Mouse (Mus musculus) neural tube, embryonic 11.5 days (tissue): Measurements from ENCODE around the gene Mcts2. TPM values are rescaled to one million over a fixed set of nuclear protein-coding genes. Genes with fewer than 3 reads are reported as not detected.

ENCODE experiments used
- ATAC-seq: fragments of 200-750 bp; cut with Nextera tagmentation; 2 replicates; pipeline ENCODE4 v1.8.0; 2017; ENCODE audit warnings: moderate number of reproducible peaks, mild to moderate bottlenecking, moderate TSS enrichment, moderate library complexity; ENCODE audit not compliant: insufficient read depth, low FRiP score, low TSS enrichment
- DNase-seq: peaks from one replicate; pipeline ENCODE4 v3.0.0-alpha.2; 2015; ENCODE audit warnings: low spot score
- H3K27ac ChIP-seq: fragments of 300-500 bp; sonication (generic); 2 replicates; pipeline ENCODE4 v1.5.1; 2014; ENCODE audit warnings: low read depth, mild to moderate bottlenecking, low read length
- H3K27me3 ChIP-seq: fragments of 300-500 bp; sonication (generic); 2 replicates; pipeline ENCODE4 v1.6.1; 2014; ENCODE audit warnings: mild to moderate bottlenecking, low read length, mixed read lengths; ENCODE audit not compliant: control insufficient read depth, insufficient read depth
- H3K36me3 ChIP-seq: fragments of 300-500 bp; sonication (generic); 2 replicates; pipeline ENCODE4 v1.6.1; 2014; ENCODE audit warnings: mild to moderate bottlenecking, low read length, moderate library complexity, mixed read lengths; ENCODE audit not compliant: control insufficient read depth, insufficient read depth
- H3K4me1 ChIP-seq: fragments of 300-500 bp; sonication (generic); 2 replicates; pipeline ENCODE4 v1.6.1; 2014; ENCODE audit warnings: low read length, mixed read lengths; ENCODE audit not compliant: control insufficient read depth, insufficient read depth
- H3K4me2 ChIP-seq: fragments of 300-500 bp; sonication (generic); 2 replicates; pipeline ENCODE4 v1.6.1; 2014; ENCODE audit warnings: low read depth, mild to moderate bottlenecking, moderate library complexity
- H3K4me3 ChIP-seq: fragments of 300-500 bp; sonication (generic); 2 replicates; pipeline ENCODE4 v1.5.1; 2014; ENCODE audit warnings: low read depth, low read length
- H3K9ac ChIP-seq: fragments of 300-500 bp; sonication (generic); 2 replicates; pipeline ENCODE4 v1.6.1; 2014; ENCODE audit warnings: mild to moderate bottlenecking, low read length
- H3K9me3 ChIP-seq: fragments of 300-500 bp; sonication (generic); 2 replicates; pipeline ENCODE4 v1.6.1; 2016; ENCODE audit warnings: low read length; ENCODE audit not compliant: control insufficient read depth
- WGBS: fragments of 180-500 bp; shearing (Covaris S2); extraction: QIAGEN DNeasy Blood & Tissue Kit; methylation state at CpG from one replicate; pipeline ENCODE4 v1.1.7; 2014; 5-methylcytosine and 5-hydroxymethylcytosine counted together
- polyA plus RNA-seq: library from polyadenylated mRNA; unstranded; fragments of >200 nt; fragmentation: Nextera tagmentation; extraction: Ambion mirVana; gene quantifications from 2 replicates; pipeline ENCODE4 v1.2.1, GENCODE M21; 2014

The Mcts2 gene
- polyA plus RNA-seq, result 39.1 and 40.6 TPM in 2 replicates

DNA sequence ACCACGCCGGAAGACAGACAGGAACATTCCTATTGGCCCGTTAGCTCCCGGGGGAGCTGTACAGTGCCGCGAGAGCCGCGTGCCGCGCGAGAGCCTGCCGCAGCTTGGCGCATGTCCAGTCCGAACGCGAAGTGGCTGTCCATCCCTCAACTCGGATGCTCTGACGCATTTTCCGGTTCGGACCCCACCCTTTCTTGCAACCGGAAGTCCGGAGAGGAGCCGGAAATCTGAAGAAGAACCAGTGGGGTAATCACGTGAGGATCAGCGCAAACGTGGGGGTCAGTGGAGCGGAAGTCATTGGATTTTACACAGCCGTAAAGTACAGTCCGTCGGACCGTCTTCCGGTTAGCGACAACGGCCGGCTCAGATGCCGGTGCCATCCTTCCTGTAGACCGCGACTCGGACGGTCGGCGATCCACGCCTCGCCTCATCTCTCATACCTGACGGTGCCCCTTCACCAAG lies at the start of gene Mcts2:
Gene Mcts2, plus strand, starts transcription at position 230 of the 462 bp plus-strand sequence.
- 0 out of 2 replicates have a peak within 1 kb of the TSS, but pooled peaks have one; percentile 30 for H3K27ac ChIP-seq

DNA sequence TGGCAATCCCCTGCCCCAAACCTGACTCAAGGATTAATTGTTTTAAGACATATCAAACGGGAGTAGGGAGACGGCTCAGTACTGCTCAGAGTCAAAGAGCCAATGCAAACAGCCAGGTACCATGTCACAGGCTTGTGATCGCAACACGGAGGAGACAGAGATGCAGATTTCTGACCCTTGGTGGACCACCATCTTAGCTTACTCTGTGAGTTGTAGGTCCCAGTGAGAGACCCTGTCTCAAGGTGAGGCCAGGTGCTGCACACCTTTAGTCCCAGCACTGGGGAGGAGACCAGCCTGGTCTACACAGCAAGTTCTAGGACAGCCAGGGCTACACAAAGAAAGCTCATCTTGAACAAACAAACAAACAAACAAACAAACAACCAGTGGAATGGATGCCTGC lies 49.5 kb upstream of the Mcts2 start:
- no peaks in the 10 kb centered on the region for H3K27me3 ChIP-seq
- H3K9ac ChIP-seq, result no peak overlapping the region
- H3K36me3 ChIP-seq, result no peaks in the 10 kb centered on the region
- DNase-seq (no peak), ATAC-seq (no peak)
- H3K4me3 ChIP-seq, result no peak overlapping the region
- 85% methylated on average over 4 of the region's 4 CpGs for WGBS
- no peak overlapping the region for H3K4me2 ChIP-seq
- no peaks in the 10 kb centered on the region for H3K9me3 ChIP-seq
- no peak overlapping the region for H3K27ac ChIP-seq
- 0 out of 2 replicates have a peak, but pooled peaks cover 6% of the 10 kb centered on the region for H3K4me1 ChIP-seq

More for the DNA sequence above, at the start of gene Mcts2:
- ATAC-seq, result peak; percentile 96
- Histone ChIP-seq H3K27me3 (no peaks in the 10 kb centered on the region), H3K4me2 (peak within 1 kb of the TSS; percentile 60), H3K9ac (peak within 1 kb of the TSS; percentile 47), H3K4me1 (0 out of 2 replicates have a peak, but pooled peaks cover 3% of the 10 kb centered on the region), H3K4me3 (peak within 1 kb of the TSS; percentile 40), H3K36me3 (peaks cover 41% of the 10 kb centered on the region), H3K9me3 (no peaks in the 10 kb centered on the region)
- DNase-seq, result peak; percentile 92
- WGBS, result 53% methylated on average over 45 of the region's 45 CpGs

- Histone ChIP-seq H3K27ac (no peak overlapping the region), H3K4me3 (no peak overlapping the region), H3K36me3 (no peaks in the 10 kb centered on the region), H3K4me1 (0 out of 2 replicates have a peak, but pooled peaks cover 6% of the 10 kb centered on the region), H3K4me2 (no peak overlapping the region), H3K9me3 (no peaks in the 10 kb centered on the region), H3K27me3 (no peaks in the 10 kb centered on the region), H3K9ac (no peak overlapping the region)
- DNase-seq, result no peak
- WGBS, result 64% methylated on average over 6 of the region's 6 CpGs
- no peak for ATAC-seq
Observed at GRCm38 (mm10) chr2:152638865-152639264, 48.0 kb upstream of the Mcts2 start.

DNA sequence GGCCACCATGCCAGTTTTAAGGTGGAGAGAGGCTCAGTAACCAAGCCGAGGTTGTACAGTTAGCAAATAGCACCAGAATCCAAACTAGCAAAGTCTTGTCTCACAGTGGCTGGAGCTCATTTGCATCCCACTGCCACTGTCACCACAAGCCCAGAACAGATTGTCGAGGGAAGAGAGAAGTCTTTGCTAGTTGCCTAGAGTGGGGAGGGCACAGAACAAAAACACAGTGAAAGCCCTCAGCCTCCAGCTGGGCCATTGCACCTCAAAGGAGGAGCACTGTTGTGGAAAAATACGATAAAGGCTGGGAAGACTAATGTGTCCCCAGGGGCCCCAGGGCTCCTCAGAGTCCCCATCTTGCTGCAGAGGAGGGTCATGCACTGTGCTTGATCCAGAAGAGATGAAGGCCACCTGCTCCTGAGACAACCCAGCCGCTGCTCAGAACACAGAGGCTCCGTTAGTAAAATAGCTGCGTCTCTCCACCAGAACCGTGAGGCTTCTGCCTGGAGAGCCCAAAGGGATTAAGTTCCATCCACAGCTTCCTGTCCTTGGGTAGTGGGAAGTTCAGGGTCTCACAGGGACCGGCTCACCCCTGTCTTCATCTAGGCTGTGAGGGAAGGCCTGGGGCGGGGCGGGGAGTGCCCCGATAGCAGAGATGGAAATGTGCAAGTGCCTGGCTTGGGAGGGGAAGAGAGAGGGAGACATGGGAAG lies 47.3 kb upstream of the Mcts2 start:
- WGBS, result 12% methylated on average over 11 of the region's 11 CpGs
- Histone ChIP-seq H3K36me3 (no peaks in the 10 kb centered on the region), H3K9me3 (no peaks in the 10 kb centered on the region), H3K9ac (no peak overlapping the region), H3K27ac (no peak overlapping the region), H3K27me3 (no peaks in the 10 kb centered on the region), H3K4me1 (0 out of 2 replicates have a peak, but pooled peaks cover 6% of the 10 kb centered on the region), H3K4me2 (no peak overlapping the region), H3K4me3 (no peak overlapping the region)
- DNase-seq (peak; percentile 64), ATAC-seq (peak; percentile 61; the same call in 1 of the 2 replicates)

DNA sequence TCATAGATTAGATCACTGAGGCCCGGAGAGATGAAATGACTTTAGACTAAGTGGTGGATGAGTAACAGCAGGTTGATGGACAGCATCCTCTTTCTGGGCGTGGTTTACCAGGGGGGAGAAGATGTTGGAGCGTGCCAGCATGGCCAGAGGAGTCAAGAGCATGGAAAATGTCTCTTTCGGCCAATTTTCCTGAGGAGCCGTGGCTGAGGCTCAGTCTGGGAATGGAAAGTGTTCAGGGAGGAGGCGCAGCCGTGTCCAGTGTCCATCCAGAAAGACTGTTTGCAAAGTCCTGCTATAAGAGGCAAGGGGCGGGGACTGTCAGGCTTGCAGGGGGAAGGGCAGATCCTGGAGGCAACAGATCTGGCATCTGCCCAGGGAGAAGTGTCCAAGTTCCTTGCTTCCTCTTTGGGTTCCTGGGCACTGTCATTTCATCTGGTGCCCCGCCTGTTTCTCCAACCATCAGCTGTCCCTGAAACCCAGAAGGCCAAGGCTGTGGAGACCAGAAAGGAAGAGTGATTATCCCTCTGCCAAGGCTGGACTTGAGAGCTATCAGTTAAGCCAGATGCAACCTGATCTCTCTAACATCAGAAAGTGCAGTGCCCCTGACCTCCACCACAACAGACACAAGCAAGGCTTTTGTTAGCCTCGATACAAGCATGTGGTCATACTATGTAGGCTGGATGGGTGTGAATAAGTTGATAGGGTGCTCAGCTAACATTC lies 33.8 kb upstream of the Mcts2 start:
- Histone ChIP-seq H3K27me3 (no peaks in the 10 kb centered on the region), H3K9ac (no peak overlapping the region), H3K4me3 (no peak overlapping the region), H3K36me3 (no peaks in the 10 kb centered on the region), H3K4me1 (0 out of 2 replicates have a peak, but pooled peaks cover 3% of the 10 kb centered on the region), H3K4me2 (no peak overlapping the region), H3K9me3 (no peaks in the 10 kb centered on the region), H3K27ac (no peak overlapping the region)
- ATAC-seq (no peak), DNase-seq (no peak)
- WGBS, result 77% methylated on average over 10 of the region's 10 CpGs

- H3K9me3 ChIP-seq, result no peaks in the 10 kb centered on the region
- H3K27ac ChIP-seq, result no peak overlapping the region
- ATAC-seq, result no peak
- H3K4me1 ChIP-seq, result 0 out of 2 replicates have a peak, but pooled peaks cover 3% of the 10 kb centered on the region
- no peaks in the 10 kb centered on the region for H3K27me3 ChIP-seq
- no peak overlapping the region for H3K9ac ChIP-seq
- DNase-seq, result no peak
- no peak overlapping the region for H3K4me3 ChIP-seq
- 55% methylated on average over 14 of the region's 14 CpGs for WGBS
- no peaks in the 10 kb centered on the region for H3K36me3 ChIP-seq
- H3K4me2 ChIP-seq, result no peak overlapping the region
Observed at GRCm38 (mm10) chr2:152653874-152654715, 32.7 kb upstream of the Mcts2 start.

- Histone ChIP-seq H3K27ac (no peak overlapping the region), H3K4me1 (0 out of 2 replicates have a peak, but pooled peaks cover 3% of the 10 kb centered on the region), H3K27me3 (no peaks in the 10 kb centered on the region), H3K4me3 (no peak overlapping the region), H3K9me3 (no peaks in the 10 kb centered on the region), H3K4me2 (no peak overlapping the region), H3K9ac (no peak overlapping the region), H3K36me3 (no peaks in the 10 kb centered on the region)
- 59% methylated on average over 10 of the region's 10 CpGs for WGBS
- ATAC-seq (no peak), DNase-seq (no peak)
Observed at GRCm38 (mm10) chr2:152657398-152657797, 29.4 kb upstream of the Mcts2 start.

- no peak overlapping the region for H3K27ac ChIP-seq
- no peak overlapping the region for H3K4me2 ChIP-seq
- WGBS, result 79% methylated on average over 6 of the region's 6 CpGs
- H3K4me3 ChIP-seq, result no peak overlapping the region
- no peaks in the 10 kb centered on the region for H3K9me3 ChIP-seq
- H3K36me3 ChIP-seq, result no peaks in the 10 kb centered on the region
- no peaks in the 10 kb centered on the region for H3K4me1 ChIP-seq
- no peak for ATAC-seq
- DNase-seq, result no peak
- no peaks in the 10 kb centered on the region for H3K27me3 ChIP-seq
- H3K9ac ChIP-seq, result no peak overlapping the region
Observed at GRCm38 (mm10) chr2:152661163-152661562, 25.7 kb upstream of the Mcts2 start.
